Mouse (Mus musculus): ENCODE measurements at regions not wholly inside any gene's neighbourhood (a gene's known extent, or its start where the extent isn't known, plus 50 kb on each side); places are given as distances from the start of the nearest gene placed in this dataset.

GRCm38 (mm10) chr11:7506421-7506945, 292.8 kb upstream of the Igfbp3 start:
- DNase-seq: peak; percentile 21

GRCm38 (mm10) chr11:7504651-7505321, 291.1 kb upstream of the Igfbp3 start:
- DNase-seq: peak; percentile 5

GRCm38 (mm10) chr11:7502679-7503078, 289.0 kb upstream of the Igfbp3 start:
- no peak for DNase-seq

GRCm38 (mm10) chr11:7502045-7502444, 288.3 kb upstream of the Igfbp3 start:
- DNase-seq: no peak

- no peak for DNase-seq
These were observed 284.1 kb upstream of the Igfbp3 start for GRCm38 (mm10) chr11:7497803-7498202.

GRCm38 (mm10) chr11:7473832-7474545, 260.3 kb upstream of the Igfbp3 start:
- DNase-seq: no peak

- no peak for DNase-seq
These were observed 251.8 kb upstream of the Igfbp3 start for GRCm38 (mm10) chr11:7465522-7465921.

- no peak for DNase-seq
These were observed 248.4 kb upstream of the Igfbp3 start for GRCm38 (mm10) chr11:7461956-7462771.

GRCm38 (mm10) chr11:7451756-7452155, 238.0 kb upstream of the Igfbp3 start:
- no peak for DNase-seq

GRCm38 (mm10) chr11:7444494-7444893, 230.8 kb upstream of the Igfbp3 start:
- DNase-seq: no peak

- no peak for DNase-seq
These were observed 225.6 kb upstream of the Igfbp3 start for GRCm38 (mm10) chr11:7439276-7439675.

GRCm38 (mm10) chr11:7434591-7434990, 220.9 kb upstream of the Igfbp3 start:
- DNase-seq: no peak

GRCm38 (mm10) chr11:7427771-7428170, 214.0 kb upstream of the Igfbp3 start:
- DNase-seq: no peak

GRCm38 (mm10) chr11:7425233-7425632, 211.5 kb upstream of the Igfbp3 start:
- no peak for DNase-seq

GRCm38 (mm10) chr11:7424082-7424471, 210.4 kb upstream of the Igfbp3 start:
- DNase-seq: peak; percentile 10

- DNase-seq: peak; percentile 38
These were observed 209.8 kb upstream of the Igfbp3 start for GRCm38 (mm10) chr11:7423276-7424081.

- DNase-seq: no peak
These were observed 198.9 kb upstream of the Igfbp3 start for GRCm38 (mm10) chr11:7412631-7413030.

GRCm38 (mm10) chr11:7408992-7409391, 195.3 kb upstream of the Igfbp3 start:
- DNase-seq: no peak

- DNase-seq: no peak
These were observed 190.9 kb upstream of the Igfbp3 start for GRCm38 (mm10) chr11:7404666-7405065.

GRCm38 (mm10) chr11:7371835-7372234, 158.1 kb upstream of the Igfbp3 start:
- DNase-seq: no peak

GRCm38 (mm10) chr11:7361388-7361787, 147.7 kb upstream of the Igfbp3 start:
- no peak for DNase-seq

GRCm38 (mm10) chr11:7348601-7349000, 134.9 kb upstream of the Igfbp3 start:
- DNase-seq: no peak

GRCm38 (mm10) chr11:7337826-7338225, 124.1 kb upstream of the Igfbp3 start:
- DNase-seq: no peak
